ENCODE assay signal across 13 mouse cellular contexts in the genomic region with DNA sequence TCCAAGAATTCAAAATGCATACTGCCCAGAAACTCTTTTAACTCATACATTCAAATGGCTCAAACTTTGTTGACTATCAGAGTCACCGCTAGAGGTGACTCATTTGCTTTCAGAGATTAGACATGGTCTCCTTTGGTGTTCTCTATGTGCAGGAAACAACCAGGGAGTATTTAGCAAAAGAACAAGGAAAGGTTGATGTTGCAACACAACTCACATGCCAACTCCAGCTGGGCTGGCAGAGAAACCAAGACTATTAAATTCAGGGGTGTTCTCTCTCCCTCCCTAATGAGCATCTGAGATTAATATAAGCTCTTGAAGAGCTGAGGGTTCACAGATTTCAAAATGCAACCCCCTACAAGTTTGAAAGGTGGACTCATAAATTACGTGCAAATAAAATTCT.
DNase-seq lines count a peak whose midpoint lies in the region; ATAC-seq lines count a peak whose summit lies in the region.
"Had no signal": no experiment of that assay in that cellular context is flagged by ENCODE, and none has a peak within 500 bp of the region (broad histone marks: within the 10 kb centered on the region; RNA-seq: fewer than 3 reads in every experiment).

No protein-coding gene starts in this region.

- intact Hi-C loops in left cerebral cortex, postnatal 4 days (cut with DNase I), result no loop called here

- no peak for ATAC-seq in megakaryocyte, adult 5-6 weeks (ENCODE audit: poor library complexity, severe bottlenecking)
- ATAC-seq: inflammation-experienced regulatory T-cells, adult 6 months had no signal

- DNase-seq in gastrocnemius, adult 18-20 months (ENCODE audit: low spot score), result peak; percentile 52
- no peak for DNase-seq in gastrocnemius, postnatal 10 days
- DNase-seq in Muller cell, postnatal 12 days (ENCODE audit: inconsistent ontology term), result peak; percentile 51
- peak; percentile 18 to 24 for DNase-seq in gastrocnemius, adult 8-10 months (ENCODE audit: low spot score in 2 of 2)
- peak; percentile 36 for DNase-seq in lung, postnatal 10 days
- no peak for DNase-seq in cerebellum, adult 11 months
- DNase-seq in left cerebral cortex, postnatal 4 days, result no peak
- DNase-seq: cerebellum, adult 11-12 months; liver; right cerebral cortex, postnatal 14 days; thymus, postnatal 4 days had no signal

Comparison
In these comparisons a context has a peak if more than half of its experiments do, and no peak if none do; other contexts are left out.
1. DNase-seq: peak in gastrocnemius, adult 18-20 months (single experiment), Muller cell, postnatal 12 days (single experiment), gastrocnemius, adult 8-10 months (2 of 2) and lung, postnatal 10 days (single experiment); none in gastrocnemius, postnatal 10 days (single experiment), cerebellum, adult 11 months (single experiment) and left cerebral cortex, postnatal 4 days (single experiment).